Mouse (Mus musculus) T-cell, adult 2 months (primary cell): ENCODE results near the gene Asic3.
"Not testable (repeated sequence)": the region's sequence is repeated elsewhere in the genome, so short reads cannot be mapped to it uniquely, and the experiment has no call there.

Experiments
- DNase-seq: peaks from one replicate; pipeline ENCODE4 v3.0.0; 2022; ENCODE audit warnings: low spot score

The Asic3 gene

GRCm38 (mm10) chr5:24388246-24388915, 24.8 kb upstream of the Asic3 start:
- DNase-seq = no peak

GRCm38 (mm10) chr5:24389011-24389657, 24.1 kb upstream of the Asic3 start:
- DNase-seq = peak; percentile 32

- no peak for DNase-seq
These were observed 23.6 kb upstream of the Asic3 start for GRCm38 (mm10) chr5:24389658-24390020.

GRCm38 (mm10) chr5:24391864-24392263, 21.3 kb upstream of the Asic3 start, which contains the start of gene Atg9b:
Atg9b (minus strand) TSS chr5:24392143.
- DNase-seq = no peak

- DNase-seq = no peak
These were observed 20.5 kb upstream of the Asic3 start for GRCm38 (mm10) chr5:24392724-24393123.

- DNase-seq = peak; percentile 85
These were observed 19.7 kb upstream of the Asic3 start, which contains the start of gene Abcb8 for GRCm38 (mm10) chr5:24393392-24393997. Abcb8 (plus strand) TSS chr5:24393663.

GRCm38 (mm10) chr5:24394165-24394894, 18.9 kb upstream of the Asic3 start:
- DNase-seq = peak; percentile 86

GRCm38 (mm10) chr5:24396254-24396653, 16.9 kb upstream of the Asic3 start:
- not testable (repeated sequence) for DNase-seq

- DNase-seq = no peak
These were observed 13.5 kb upstream of the Asic3 start for GRCm38 (mm10) chr5:24399686-24400085.

- DNase-seq = no peak
These were observed 12.8 kb upstream of the Asic3 start for GRCm38 (mm10) chr5:24400362-24400761.

GRCm38 (mm10) chr5:24400911-24401605, 12.1 kb upstream of the Asic3 start:
- DNase-seq = no peak

- no peak for DNase-seq
These were observed 11.2 kb upstream of the Asic3 start for GRCm38 (mm10) chr5:24401969-24402368.

- no peak for DNase-seq
These were observed 8.4 kb upstream of the Asic3 start for GRCm38 (mm10) chr5:24404594-24405360.

- DNase-seq = no peak
These were observed 7.8 kb upstream of the Asic3 start for GRCm38 (mm10) chr5:24405389-24405876.

GRCm38 (mm10) chr5:24408651-24409050, 4.5 kb upstream of the Asic3 start:
- DNase-seq = no peak

- DNase-seq = no peak
These were observed 3.7 kb upstream of the Asic3 start for GRCm38 (mm10) chr5:24409466-24409865.

GRCm38 (mm10) chr5:24412063-24412462, 1.1 kb upstream of the Asic3 start:
- DNase-seq = no peak

- DNase-seq = no peak
These were observed 746 bp downstream of the Asic3 start for GRCm38 (mm10) chr5:24413938-24414337.

- DNase-seq = peak; percentile 77
These were observed 3.1 kb downstream of the Asic3 start for GRCm38 (mm10) chr5:24416222-24416736.

GRCm38 (mm10) chr5:24417587-24417986, 4.4 kb downstream of the Asic3 start:
- DNase-seq = no peak

- DNase-seq = no peak
These were observed 7.2 kb downstream of the Asic3 start for GRCm38 (mm10) chr5:24420381-24420780.
